Mouse (Mus musculus) gastrocnemius, adult 18-20 months (tissue): ENCODE measurements around the gene Abce1. TPM values are rescaled to one million over a fixed set of nuclear protein-coding genes. Genes with fewer than 3 reads are reported as not detected.

Experiments used
- DNase-seq: peaks from one replicate; pipeline ENCODE4 v3.0.0; 2021; ENCODE audit warnings: low spot score
- total RNA-seq, 2 experiments: library from RNA; stranded (reverse); gene quantifications; 2 replicates each; pipeline ENCODE4 v1.2.3; 2021

Gene Abce1
- total RNA-seq, 2 experiments from 2014 or later, result 42.3 to 43.3 TPM

DNA sequence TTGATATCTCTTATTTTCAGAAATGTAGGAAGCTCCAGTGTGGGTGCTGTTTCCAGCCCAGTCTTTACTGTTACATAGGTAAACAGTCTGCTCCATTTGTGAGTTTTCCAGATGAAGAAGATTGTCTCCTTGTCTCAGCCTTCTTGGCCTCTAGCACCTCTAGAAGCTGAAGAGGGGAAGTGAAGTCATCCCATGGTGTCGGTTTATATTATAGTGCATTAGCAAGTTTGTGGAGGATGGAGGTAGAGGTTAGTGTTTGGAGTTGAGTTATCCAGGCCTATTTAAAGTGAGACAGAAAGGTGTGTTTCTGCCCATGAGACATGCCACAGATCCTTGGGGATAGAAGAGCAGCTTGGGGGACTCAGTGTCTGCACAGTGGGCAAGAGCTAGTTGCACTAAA is 70.4 kb downstream of the Abce1 start:
- DNase-seq, result no peak

DNA sequence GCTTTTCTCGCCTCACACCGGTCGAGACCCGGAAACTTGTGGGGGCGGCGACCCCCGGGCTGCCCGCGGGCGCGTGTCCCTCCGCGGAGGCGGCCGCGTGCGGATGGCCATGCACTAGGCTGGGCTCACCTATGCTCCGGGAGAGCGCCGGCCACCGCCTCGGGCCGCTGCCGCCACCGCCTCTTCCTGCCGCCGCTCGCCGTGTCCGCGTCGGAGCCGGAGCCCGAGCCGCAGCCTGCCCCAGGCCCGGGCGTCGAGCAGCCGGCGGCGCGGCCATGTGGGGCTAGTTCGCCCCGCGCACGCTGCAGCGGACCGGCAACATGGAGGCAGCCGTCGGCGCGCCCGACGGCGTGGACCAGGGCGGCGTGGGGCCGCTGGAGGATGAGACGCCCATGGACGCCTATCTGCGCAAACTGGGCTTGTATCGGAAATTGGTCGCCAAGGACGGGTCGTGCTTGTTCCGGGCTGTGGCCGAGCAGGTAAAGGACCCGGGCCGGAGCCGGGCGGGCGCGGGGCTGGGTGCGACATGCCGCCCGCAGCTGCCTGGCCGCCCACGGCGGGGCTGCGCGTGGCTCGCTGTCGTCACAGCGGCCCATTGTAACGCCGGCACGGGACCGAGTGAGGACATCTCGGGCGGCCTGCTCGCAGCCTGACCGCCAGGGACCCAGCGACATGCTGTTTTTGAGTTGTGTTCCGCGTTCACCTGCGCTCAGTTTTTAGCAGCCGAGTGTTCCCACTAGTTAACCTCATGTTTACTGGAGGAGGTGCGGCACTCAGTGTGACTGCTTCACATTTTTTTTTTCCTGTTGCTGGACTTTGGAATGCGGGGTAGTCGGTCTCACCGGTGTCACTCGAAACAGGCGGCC is 71.7 kb downstream of the Abce1 start, which contains the start of gene Otud4:
Gene Otud4 (plus strand): TSS at position 33 of the 866 bp plus-strand sequence.
- DNase-seq, result peak; percentile 35

DNA sequence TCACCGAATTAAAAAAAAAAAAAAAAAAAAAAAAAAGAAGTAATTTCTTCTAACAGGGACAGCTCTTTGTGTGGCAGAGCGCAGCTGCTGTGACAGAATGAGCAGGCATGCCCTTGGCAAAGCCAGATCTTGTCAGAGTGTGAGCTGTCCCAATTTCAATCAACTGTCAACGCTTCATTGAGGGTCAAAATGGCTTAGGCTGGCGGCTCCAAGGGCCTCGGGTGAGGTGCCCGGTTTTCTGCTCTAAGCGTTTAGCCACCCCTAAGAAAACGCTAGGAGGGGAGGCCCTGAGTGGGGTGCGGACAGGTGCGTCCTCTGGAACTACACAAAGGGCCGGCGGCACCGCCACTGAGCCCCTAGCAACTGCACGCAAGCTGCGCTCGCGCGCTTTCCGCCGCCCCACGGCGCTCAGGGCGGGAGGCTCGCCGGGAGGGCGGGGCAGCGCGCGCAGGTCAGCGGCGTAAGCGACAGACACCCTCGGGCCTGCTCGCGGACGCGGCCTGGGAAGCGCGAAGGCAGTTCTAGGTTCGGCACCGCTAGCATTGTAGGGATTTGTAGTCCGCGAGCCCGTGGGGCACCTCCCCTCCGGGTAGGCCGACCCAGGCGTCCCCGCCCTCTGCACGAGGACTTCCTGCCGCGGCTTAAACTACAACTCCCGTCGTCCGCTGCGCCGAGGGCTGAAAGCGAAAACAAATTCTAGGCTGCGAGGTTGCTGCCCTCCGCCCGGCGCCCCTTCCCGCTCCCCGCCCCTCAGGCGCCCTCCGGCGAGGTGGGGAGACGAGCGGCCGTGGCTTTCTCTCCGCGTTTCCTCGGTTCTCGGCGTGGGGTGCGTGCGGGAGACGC is 72.6 kb downstream of the Abce1 start:
- DNase-seq, result peak; percentile 98

DNA sequence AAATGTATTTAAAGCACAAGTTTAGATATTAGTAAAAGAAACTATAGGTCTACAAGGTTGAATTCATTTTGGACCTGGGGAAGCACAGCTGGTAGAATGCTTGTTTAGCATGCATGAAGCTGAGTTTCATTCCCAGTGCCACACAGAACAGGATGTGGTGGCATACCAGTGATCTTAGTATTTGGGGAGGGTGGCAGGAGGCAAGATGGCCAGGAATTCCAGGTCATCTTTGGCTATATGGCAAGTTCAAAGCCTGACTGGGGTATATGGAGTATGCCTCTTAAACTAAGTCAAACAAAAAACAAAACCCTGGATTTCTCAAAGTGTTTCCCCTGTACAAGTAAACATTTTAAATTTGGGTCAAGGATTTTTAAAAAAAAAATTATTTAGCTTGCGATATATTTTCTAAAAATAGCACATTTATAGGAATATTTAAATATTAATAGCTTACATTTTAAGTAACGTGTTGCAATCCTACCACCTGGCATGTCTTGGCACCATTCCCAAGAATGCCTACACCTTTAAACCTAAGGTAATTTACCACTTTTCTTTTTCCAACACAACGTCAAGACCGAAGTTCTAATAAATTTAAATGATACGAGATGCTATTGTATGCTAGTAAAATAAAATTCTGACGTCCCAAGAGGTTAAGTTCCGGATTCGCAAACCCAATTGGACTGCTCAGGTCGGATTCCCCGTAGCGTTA is 73.4 kb downstream of the Abce1 start:
- DNase-seq, result no peak

DNA sequence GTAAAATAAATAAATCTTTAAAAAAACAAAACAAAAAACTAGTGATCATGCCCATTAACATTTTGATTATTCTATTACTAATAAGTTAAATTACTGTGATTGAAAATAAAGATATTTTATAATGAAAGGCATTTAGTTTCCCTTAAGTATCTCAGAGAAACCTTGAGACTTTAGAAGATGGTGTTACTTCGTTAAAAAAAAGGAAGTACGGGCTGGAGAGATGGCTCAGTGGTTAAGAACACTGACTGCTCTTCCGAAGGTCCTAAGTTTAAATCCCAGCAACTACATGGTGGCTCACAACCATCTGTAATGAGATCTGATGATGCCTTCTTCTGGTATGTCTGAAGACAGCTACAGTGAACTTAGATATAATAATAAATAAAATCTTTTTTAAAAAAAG is 74.3 kb downstream of the Abce1 start:
- DNase-seq, result no peak

DNA sequence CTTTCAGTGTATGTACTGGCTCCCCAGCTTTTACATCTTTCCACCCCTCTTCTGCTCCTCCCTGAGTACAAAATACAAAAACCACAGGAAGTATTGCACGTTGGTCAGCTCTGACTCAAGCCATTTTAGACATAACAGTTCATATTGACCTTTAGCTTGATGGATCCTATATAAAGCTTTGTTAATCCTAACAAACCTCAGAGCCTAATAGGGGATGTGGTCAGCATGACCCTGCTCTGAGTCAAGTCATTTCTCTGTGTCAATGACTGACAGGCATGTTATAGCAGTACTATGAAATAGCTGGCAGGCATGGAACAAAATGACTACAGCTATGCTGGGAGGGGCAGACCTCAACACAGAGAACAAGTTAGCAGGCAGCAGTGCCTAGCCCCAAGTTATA is 75.4 kb downstream of the Abce1 start:
- DNase-seq, result no peak

DNA sequence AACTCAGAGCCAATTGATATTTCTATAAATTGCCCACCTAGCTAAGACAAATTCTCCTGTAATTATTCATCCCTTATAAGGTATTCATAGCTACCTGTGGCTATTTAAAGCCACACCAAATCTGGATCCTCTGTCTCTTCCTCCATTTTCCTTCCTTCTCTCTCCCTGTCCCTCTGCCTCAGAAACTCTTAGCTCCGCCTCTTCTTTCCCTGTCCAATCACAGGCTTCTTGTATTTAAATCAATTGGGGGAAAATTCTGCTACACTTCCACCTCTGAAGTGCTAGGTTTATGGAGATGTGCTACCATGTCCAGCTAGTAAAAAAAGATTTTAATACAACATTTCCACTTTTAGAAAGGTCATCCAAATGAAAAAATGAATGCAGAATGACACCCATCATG is 76.0 kb downstream of the Abce1 start:
- DNase-seq, result no peak

Other genes starting within 250 kb of the Abce1 start
- gene Otud4, start 72.1 kb downstream of the Abce1 start, total RNA-seq, result 10 to 100 TPM; 42.1 to 44.2 TPM
- 1 to 10 TPM; 4.0 to 4.5 TPM for gene Anapc10, start 80 bp upstream of the Abce1 start, total RNA-seq